Mouse (Mus musculus) ES-Bruce4 (cell line): ENCODE results near the gene Tmem176b.

Experiments
- CTCF ChIP-seq: IDR thresholded peaks from one replicate; pipeline ENCODE4 v1.8.1; 2011; ENCODE audit warnings: low read depth, low read length
- EP300 ChIP-seq: IDR thresholded peaks from 2 replicates; pipeline ENCODE4 v1.6.1; 2011; ENCODE audit warnings: low read depth, low read length; ENCODE audit not compliant: insufficient read depth
- POLR2A ChIP-seq: IDR thresholded peaks from one replicate; pipeline ENCODE4 v1.8.1; 2011; ENCODE audit warnings: low read length; ENCODE audit not compliant: insufficient read depth

- TF ChIP-seq POLR2A (no peak), CTCF (no peak), EP300 (no peak)
These were observed 56.9 kb downstream of the Tmem176b start for GRCm38 (mm10) chr6:48784406-48784805.
